Mouse (Mus musculus) CH12.LX (cell line): ENCODE measurements at regions not wholly inside any gene's neighbourhood (a gene's known extent, or its start where the extent isn't known, plus 50 kb on each side); places are given as distances from the start of the nearest gene placed in this dataset.

Source experiments
- DNase-seq: peaks from one replicate; pipeline ENCODE4 v3.0.0-alpha.2; 2013; ENCODE audit errors: extremely low read depth
- H3K27ac ChIP-seq: 2 replicates; pipeline ENCODE4 v1.5.1; 2012; ENCODE audit warnings: low read depth, mild to moderate bottlenecking, control low read depth, moderate library complexity; ENCODE audit not compliant: insufficient read depth
- H3K27me3 ChIP-seq: replicated peaks from 2 replicates; pipeline ENCODE3; 2012; ENCODE audit warnings: inconsistent platforms
- H3K36me3 ChIP-seq, 2 experiments: replicated peaks in 1 of 2; 2 replicates each; pipeline versions ENCODE3 to v1.6.1; 2012; ENCODE audit warnings: inconsistent platforms in 1 of 2, low read length in 1 of 2, mild to moderate bottlenecking in 1 of 2, mixed read lengths in 1 of 2, moderate library complexity in 1 of 2; ENCODE audit not compliant: control insufficient read depth in 1 of 2, insufficient read depth in 1 of 2
- H3K4me1 ChIP-seq, 2 experiments: 2 replicates each; pipeline ENCODE4 v1.6.1; 2012; ENCODE audit warnings: inconsistent platforms in 1 of 2, moderate library complexity in 1 of 2; ENCODE audit not compliant: insufficient read depth in 2 of 2, control insufficient read depth in 1 of 2
- H3K4me2 ChIP-seq: 2 replicates; pipeline ENCODE4 v1.6.1; 2012; ENCODE audit warnings: low read depth, mild to moderate bottlenecking, control low read depth; ENCODE audit not compliant: poor library complexity, insufficient read depth, severe bottlenecking
- H3K4me3 ChIP-seq, 3 experiments: fragments of 150-350 bp in 1 of 3; sonication (generic) in 1 of 3; replicated peaks in 1 of 3; 2 replicates each; pipeline versions ENCODE3 to v1.5.1; 2011 to 2012; ENCODE audit warnings: low read depth in 2 of 3, low read length in 2 of 3, mild to moderate bottlenecking in 2 of 3, moderate library complexity in 2 of 3, control low read depth in 1 of 3, improper control_type of control experiment in 1 of 3, inconsistent platforms in 1 of 3, mixed read lengths in 1 of 3; ENCODE audit not compliant: poor library complexity in 1 of 3
- H3K79me2 ChIP-seq: replicated peaks from 2 replicates; pipeline ENCODE4 v1.6.1; 2012; ENCODE audit warnings: mild to moderate bottlenecking, moderate library complexity; ENCODE audit not compliant: control insufficient read depth, poor library complexity, insufficient read depth, severe bottlenecking; ENCODE audit errors: extremely low read depth
- H3K9ac ChIP-seq: 2 replicates; pipeline ENCODE4 v1.6.1; 2012; ENCODE audit warnings: low read depth, mild to moderate bottlenecking, control low read depth, moderate library complexity; ENCODE audit not compliant: insufficient read depth
- H3K9me3 ChIP-seq: replicated peaks from 2 replicates; pipeline ENCODE3; 2012; ENCODE audit warnings: low read length, inconsistent platforms, mixed read lengths
- BHLHE40 ChIP-seq: IDR thresholded peaks from 2 replicates; pipeline ENCODE4 v1.6.1; 2011; ENCODE audit warnings: mild to moderate bottlenecking, low read depth, low read length, improper control_type of control experiment
- CHD1 ChIP-seq: IDR thresholded peaks from 2 replicates; pipeline ENCODE4 v1.6.1; 2012; ENCODE audit warnings: low read depth, low read length, improper control_type of control experiment, inconsistent platforms
- CHD2 ChIP-seq: IDR thresholded peaks from 2 replicates; pipeline ENCODE4 v1.6.1; 2011; ENCODE audit warnings: low read length, improper control_type of control experiment
- E2F4 ChIP-seq: IDR thresholded peaks from 2 replicates; pipeline ENCODE4 v1.6.1; 2011; ENCODE audit warnings: low read depth, low read length, improper control_type of control experiment; ENCODE audit not compliant: insufficient replicate concordance
- ELF1 ChIP-seq: IDR thresholded peaks from 2 replicates; pipeline ENCODE4 v1.6.1; 2014; ENCODE audit warnings: low read depth, mild to moderate bottlenecking, inconsistent platforms, low read length, improper control_type of control experiment
- EP300 ChIP-seq: IDR thresholded peaks from 2 replicates; pipeline ENCODE4 v1.6.1; 2011; ENCODE audit warnings: low read length, improper control_type of control experiment
- ETS1 ChIP-seq: conservative IDR thresholded peaks from 2 replicates; pipeline ENCODE4 v1.6.1; 2012; ENCODE audit warnings: low read depth, mild to moderate bottlenecking, inconsistent platforms, low read length, improper control_type of control experiment, moderate library complexity
- HCFC1 ChIP-seq: IDR thresholded peaks from 2 replicates; pipeline ENCODE4 v1.6.1; 2012; ENCODE audit warnings: low read depth, mild to moderate bottlenecking, inconsistent platforms, low read length, improper control_type of control experiment
- IRF4 ChIP-seq: IDR thresholded peaks from 2 replicates; pipeline ENCODE4 v1.6.1; 2014; ENCODE audit warnings: low read depth, mild to moderate bottlenecking, inconsistent platforms, low read length, improper control_type of control experiment
- JUN ChIP-seq: IDR thresholded peaks from 2 replicates; pipeline ENCODE4 v1.6.1; 2011; ENCODE audit warnings: low read depth, mild to moderate bottlenecking, low read length, improper control_type of control experiment, moderate library complexity; ENCODE audit not compliant: insufficient read depth
- KAT2A ChIP-seq: IDR thresholded peaks from 2 replicates; pipeline ENCODE4 v1.6.1; 2012; ENCODE audit warnings: low read length, improper control_type of control experiment, inconsistent platforms; ENCODE audit not compliant: insufficient replicate concordance
- MAZ ChIP-seq: IDR thresholded peaks from 2 replicates; pipeline ENCODE4 v1.6.1; 2012; ENCODE audit warnings: low read depth, mild to moderate bottlenecking, inconsistent platforms, low read length, improper control_type of control experiment, moderate library complexity
- MEF2A ChIP-seq: IDR thresholded peaks from 2 replicates; pipeline ENCODE4 v1.6.1; 2014; ENCODE audit warnings: low read depth, mild to moderate bottlenecking, inconsistent platforms, low read length, improper control_type of control experiment, borderline replicate concordance
- MXI1 ChIP-seq: IDR thresholded peaks from 2 replicates; pipeline ENCODE4 v1.6.1; 2011; ENCODE audit warnings: mild to moderate bottlenecking, low read depth, low read length, improper control_type of control experiment
- MYC ChIP-seq: IDR thresholded peaks from 2 replicates; pipeline ENCODE4 v1.6.1; 2011; ENCODE audit warnings: low read depth, mild to moderate bottlenecking, improper control_type of control experiment, low read length
- NRF1 ChIP-seq: IDR thresholded peaks from 2 replicates; pipeline ENCODE4 v1.6.1; 2014; ENCODE audit warnings: low read depth, mild to moderate bottlenecking, inconsistent platforms, low read length, improper control_type of control experiment, moderate library complexity
- PAX5 ChIP-seq: IDR thresholded peaks from 2 replicates; pipeline ENCODE4 v1.6.1; 2012; ENCODE audit warnings: low read length, inconsistent platforms, mixed read lengths
- POLR2A ChIP-seq: IDR thresholded peaks from 2 replicates; pipeline ENCODE4 v1.6.1; 2011; ENCODE audit warnings: low read depth, mild to moderate bottlenecking, improper control_type of control experiment, low read length
- POLR2AphosphoS2 ChIP-seq: IDR thresholded peaks from 2 replicates; pipeline ENCODE4 v1.6.1; 2011; ENCODE audit warnings: low read depth, low read length, improper control_type of control experiment
- RCOR1 ChIP-seq: conservative IDR thresholded peaks from 2 replicates; pipeline ENCODE4 v1.6.1; 2012; ENCODE audit warnings: low read depth, mild to moderate bottlenecking, inconsistent platforms, low read length, improper control_type of control experiment
- SIN3A ChIP-seq: IDR thresholded peaks from 2 replicates; pipeline ENCODE4 v1.6.1; 2012; ENCODE audit warnings: low read length, improper control_type of control experiment, inconsistent platforms
- TCF12 ChIP-seq: IDR thresholded peaks from 2 replicates; pipeline ENCODE4 v1.6.1; 2014; ENCODE audit warnings: low read depth, mild to moderate bottlenecking, inconsistent platforms, low read length, improper control_type of control experiment
- USF1 ChIP-seq: IDR thresholded peaks from 2 replicates; pipeline ENCODE4 v1.6.1; 2014; ENCODE audit warnings: low read depth, mild to moderate bottlenecking, inconsistent platforms, low read length, improper control_type of control experiment
- ZC3H11A ChIP-seq: IDR thresholded peaks from 2 replicates; pipeline ENCODE4 v1.6.1; 2012; ENCODE audit warnings: low read depth, mild to moderate bottlenecking, inconsistent platforms, low read length, improper control_type of control experiment
- ZMIZ1 ChIP-seq: IDR thresholded peaks from 2 replicates; pipeline ENCODE4 v1.6.1; 2012; ENCODE audit warnings: low read depth, mild to moderate bottlenecking, inconsistent platforms, low read length, improper control_type of control experiment
- dilution Hi-C: fragments of 300-500 bp; cut with MboI; formaldehyde crosslinking; loops from 2 replicates; pipeline ENCODE4 v1.14.3; 2020; ENCODE audit warnings: low sequenced_read_pairs; ENCODE audit not compliant: extremely low pct_unique_long_range_greater_than_20kb, extremely low pct_ligation_motif_present
- in situ Hi-C: fragments of 300-500 bp; cut with MboI; formaldehyde crosslinking; loops from 3 replicates; pipeline ENCODE4 v1.14.3; 2019; ENCODE audit warnings: low sequenced_read_pairs, low pct_ligation_motif_present, low pct_unique_long_range_greater_than_20kb, mixed read lengths

GRCm38 (mm10) chr3:38007626-38008025 lies 283.3 kb upstream of the Gm5148 start:
- Histone ChIP-seq H3K4me2 (0 out of 2 replicates have a peak overlapping the region, but pooled peaks have one; percentile 0), H3K79me2 (no peaks in the 10 kb centered on the region), H3K36me3 (no peaks in the 10 kb centered on the region), H3K9me3 (no peaks in the 10 kb centered on the region), H3K9ac (no peak overlapping the region), H3K27me3 (no peaks in the 10 kb centered on the region)
- in situ Hi-C loops = no loop called here
- no peak for DNase-seq
- TF ChIP-seq CHD2 (no peak), ZMIZ1 (no peak), KAT2A (no peak), CHD1 (no peak), HCFC1 (no peak), MAZ (no peak), E2F4 (no peak), JUN (no peak), NRF1 (no peak), PAX5 (no peak), IRF4 (no peak), MEF2A (no peak), BHLHE40 (no peak), POLR2AphosphoS2 (no peak), MYC (no peak), ZC3H11A (no peak), MXI1 (no peak), POLR2A (no peak), SIN3A (no peak)
- TF ChIP-seq, all 38 proteins: peak for 0
- Histone ChIP-seq H3K27ac (no peak overlapping the region), H3K4me3 (no peak overlapping the region), H3K4me1 (peaks cover 10 to 22% of the 10 kb centered on the region in 2 experiments)
- dilution Hi-C loops = no loop called here

- DNase-seq = no peak
- peak; percentile 55 for TF ChIP-seq IRF4
- TF ChIP-seq TCF12 = peak; percentile 88
- no peak for TF ChIP-seq CHD2
- TF ChIP-seq USF1 = no peak
- no peak for TF ChIP-seq MEF2A
- no peak for TF ChIP-seq CHD1
- 0 out of 2 replicates have a peak, but pooled peaks have one; percentile 22 for TF ChIP-seq RCOR1
- peak; percentile 52 for TF ChIP-seq BHLHE40
- no peak for TF ChIP-seq ZMIZ1
- peak; percentile 67 for TF ChIP-seq EP300
- TF ChIP-seq ELF1 = no peak
- 0 out of 2 replicates have a peak, but pooled peaks have one; percentile 38 for TF ChIP-seq MYC
- peak; percentile 52 for TF ChIP-seq ETS1
- H3K4me3 ChIP-seq = no peak overlapping the region
- dilution Hi-C loops (no loop called here), in situ Hi-C loops (no loop called here)
- H3K79me2 ChIP-seq = no peaks in the 10 kb centered on the region
- no peak overlapping the region for H3K27ac ChIP-seq
- no peaks in the 10 kb centered on the region for H3K4me1 ChIP-seq
- H3K9ac ChIP-seq = no peak overlapping the region
- H3K9me3 ChIP-seq = no peaks in the 10 kb centered on the region
- H3K36me3 ChIP-seq = no peaks in the 10 kb centered on the region
- peak overlapping the region; percentile 59 for H3K4me2 ChIP-seq
- H3K27me3 ChIP-seq = no peaks in the 10 kb centered on the region
These were observed 278.0 kb upstream of the Gm5148 start for GRCm38 (mm10) chr3:38002275-38002674.
